Mouse (Mus musculus): ENCODE results near the gene Rsg1. TPM values are rescaled to one million over a fixed set of nuclear protein-coding genes. Genes with fewer than 3 reads are reported as not detected.

Gene Rsg1
- polyA plus RNA-seq, 1 experiment, result 1.6 TPM

DNA sequence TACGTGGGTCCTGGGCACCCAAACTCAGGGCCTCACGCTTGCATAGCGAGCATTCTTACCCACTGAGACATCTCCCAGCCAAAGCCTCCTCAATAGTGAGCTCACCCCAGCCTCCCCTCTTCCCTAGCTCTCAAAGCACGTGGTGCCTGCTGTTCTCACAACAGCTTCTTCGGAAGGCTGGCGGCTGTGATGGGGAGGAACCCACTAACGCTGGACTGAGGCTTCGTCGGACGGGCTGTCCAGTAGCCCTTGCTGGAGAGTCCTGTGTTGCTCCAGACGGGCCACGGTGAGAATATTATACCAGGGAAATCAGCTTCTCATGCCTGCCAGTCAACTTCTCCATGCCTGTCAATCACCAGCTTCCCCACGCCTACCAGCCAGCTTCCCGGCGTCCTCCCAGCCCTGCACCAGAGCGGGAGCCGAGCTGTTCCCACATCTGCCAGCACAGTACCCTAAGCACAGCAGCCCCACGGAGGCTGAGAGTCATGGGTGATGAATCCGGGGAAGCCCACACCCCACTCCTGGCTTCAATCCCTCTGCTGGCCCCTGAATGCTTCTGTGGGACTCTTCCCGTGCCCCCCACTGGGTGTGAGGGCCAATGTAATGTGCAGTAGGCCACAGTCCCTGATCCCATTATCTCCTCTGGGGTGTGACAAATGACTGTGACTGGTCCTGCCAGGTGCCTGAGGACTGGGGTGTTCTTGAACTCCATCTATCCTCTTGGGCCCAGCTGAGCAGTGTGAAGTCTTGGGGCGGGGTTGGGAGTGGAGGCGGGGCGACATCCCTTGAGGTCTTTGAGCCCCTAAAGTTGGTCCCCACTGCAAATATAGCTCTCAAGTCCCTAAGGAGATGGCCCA is 61.0 kb downstream of the Rsg1 start:
- H3K36me3 ChIP-seq (ENCODE audit: control insufficient read depth, insufficient read depth), result no peaks in the 10 kb centered on the region
- TF ChIP-seq CEBPB (IDR thresholded peaks at IDR 0.05; ENCODE audit: low read depth) (no peak), CTCF (IDR thresholded peaks at IDR 0.05; ENCODE audit: control insufficient read depth, insufficient read depth, insufficient read length) (no peak), MYOG (IDR thresholded peaks at IDR 0.05; ENCODE audit: control insufficient read depth, extremely low read depth, insufficient read length) (no peak), FOSL1 (IDR thresholded peaks at IDR 0.05; ENCODE audit: insufficient read depth, low read length, poor library complexity, severe bottlenecking) (peak; percentile 24), MYOD1 (IDR thresholded peaks at IDR 0.05; ENCODE audit: control insufficient read depth, insufficient read length, low read depth) (peak; percentile 85), USF1 (IDR thresholded peaks at IDR 0.05; ENCODE audit: low read depth) (peak; percentile 87), MAX (IDR thresholded peaks at IDR 0.05) (peak; percentile 99)
- H3K27me3 ChIP-seq (ENCODE audit: control insufficient read depth, insufficient read depth, insufficient read length), result no peaks in the 10 kb centered on the region
- no peak overlapping the region for H3K4me3 ChIP-seq (ENCODE audit: insufficient read depth, poor library complexity, severe bottlenecking)
- peaks cover 2% of the 10 kb centered on the region for H3K79me3 ChIP-seq (ENCODE audit: low read depth)
- H3ac ChIP-seq (ENCODE audit: control insufficient read depth, insufficient read length, low read depth), result peak overlapping the region; percentile 58
- peaks cover 31% of the 10 kb centered on the region for H3K79me2 ChIP-seq (ENCODE audit: control insufficient read depth, insufficient read depth)

Other genes with a start within 250 kb of the Rsg1 start
- 17.1 TPM for gene Atp13a2, start 227.1 kb upstream of the Rsg1 start, polyA plus RNA-seq (2012; fragmentation: generic; extraction: Trizol)
- 2.0 TPM for gene Mfap2, start 203.5 kb upstream of the Rsg1 start, polyA plus RNA-seq (2012; fragmentation: generic; extraction: Trizol)
- gene Crocc, start 153.4 kb upstream of the Rsg1 start, polyA plus RNA-seq (2012; fragmentation: generic; extraction: Trizol), result 6.0 TPM
- gene Necap2, start 135.6 kb upstream of the Rsg1 start, polyA plus RNA-seq (2012; fragmentation: generic; extraction: Trizol), result 70.2 TPM
- gene Spata21, start 125.6 kb upstream of the Rsg1 start, polyA plus RNA-seq (2012; fragmentation: generic; extraction: Trizol), result not detected
- gene Szrd1, start 74.2 kb upstream of the Rsg1 start, polyA plus RNA-seq (2012; fragmentation: generic; extraction: Trizol), result 141 TPM
- gene Fbxo42, start 66.0 kb upstream of the Rsg1 start, polyA plus RNA-seq (2012; fragmentation: generic; extraction: Trizol), result 11.6 TPM
- gene Arhgef19, start 25.5 kb downstream of the Rsg1 start, polyA plus RNA-seq (2012; fragmentation: generic; extraction: Trizol), result 26.7 TPM
- 129 TPM for gene Epha2, start 87.3 kb downstream of the Rsg1 start, polyA plus RNA-seq (2012; fragmentation: generic; extraction: Trizol)
- gene Fam131c, start 154.3 kb downstream of the Rsg1 start, polyA plus RNA-seq (2012; fragmentation: generic; extraction: Trizol), result 1.9 TPM
- not detected for gene Clcnka, start 184.8 kb downstream of the Rsg1 start, polyA plus RNA-seq (2012; fragmentation: generic; extraction: Trizol)
- not detected for gene Clcnkb, start 202.1 kb downstream of the Rsg1 start, polyA plus RNA-seq (2012; fragmentation: generic; extraction: Trizol)
- gene Hspb7, start 206.8 kb downstream of the Rsg1 start, polyA plus RNA-seq (2012; fragmentation: generic; extraction: Trizol), result 0.30 TPM
- not detected for gene Srarp, start 222.1 kb downstream of the Rsg1 start, polyA plus RNA-seq (2012; fragmentation: generic; extraction: Trizol)
- gene Zbtb17, start 230.7 kb downstream of the Rsg1 start, polyA plus RNA-seq (2012; fragmentation: generic; extraction: Trizol), result 30.3 TPM